Mouse (Mus musculus): ENCODE measurements around the gene Dync1i1.

Gene Dync1i1

DNA sequence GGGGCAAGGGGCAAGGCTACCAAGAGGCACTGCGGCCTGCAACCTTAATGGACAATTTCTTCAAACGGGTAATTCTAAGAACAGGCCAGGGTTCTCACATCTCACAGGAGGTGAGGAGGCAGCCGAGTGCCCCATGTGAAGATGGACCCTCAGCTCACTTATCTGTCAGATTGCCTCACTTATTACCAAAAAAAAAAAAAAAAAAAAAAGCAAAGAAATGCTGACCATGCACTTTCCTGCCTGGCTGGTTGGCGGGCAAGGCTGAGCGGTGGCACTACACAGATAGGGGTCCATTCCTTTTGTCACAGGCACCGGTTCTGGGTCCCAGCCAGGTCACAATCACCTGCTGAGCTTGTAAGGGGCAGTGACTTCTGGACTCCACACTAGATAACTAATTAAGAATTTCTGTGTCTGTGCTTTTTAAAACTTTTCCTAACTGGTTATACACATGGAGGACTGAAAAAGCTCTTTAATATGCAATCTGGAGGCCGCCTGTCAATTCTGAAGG, 350.6 kb downstream of the Dync1i1 start:
- DNase-seq = no peak

DNA sequence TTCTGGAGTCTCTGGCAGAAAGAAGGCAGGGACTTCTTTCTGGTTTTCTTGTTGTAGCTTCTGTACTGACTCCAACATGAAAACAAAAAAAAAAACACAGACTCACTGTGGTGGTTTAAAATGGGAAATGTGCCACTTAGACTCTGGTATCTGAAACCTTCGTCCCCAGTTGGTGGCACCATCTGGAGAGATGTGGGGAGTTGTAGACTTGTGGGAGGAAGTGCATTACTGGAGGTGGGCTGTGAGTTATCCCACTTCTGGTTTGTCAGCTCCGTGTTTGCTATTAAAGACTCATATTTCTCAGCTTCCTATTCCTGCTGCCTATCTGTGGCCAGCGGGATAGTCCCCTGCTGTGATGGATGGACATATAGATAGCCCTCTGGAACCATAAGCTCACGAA, 351.8 kb downstream of the Dync1i1 start:
- DNase-seq = no peak

Data from thymus, adult 18-20 months (tissue).